Mouse (Mus musculus) right cerebral cortex, postnatal 36 days (tissue): ENCODE measurements around the gene Gm8247.
A peak's percentile ranks its signal among the peaks of the same experiment; 100 is the strongest.
"Not testable (repeated sequence)": the region's sequence is repeated elsewhere in the genome, so short reads cannot be mapped to it uniquely, and the experiment has no call there.

Source experiments
- DNase-seq, 2 experiments: peaks; one replicate each; pipeline ENCODE4 v3.0.0; 2022; ENCODE audit warnings: low spot score in 2 of 2, mixed read lengths in 1 of 2

Gm8247 gene

DNA sequence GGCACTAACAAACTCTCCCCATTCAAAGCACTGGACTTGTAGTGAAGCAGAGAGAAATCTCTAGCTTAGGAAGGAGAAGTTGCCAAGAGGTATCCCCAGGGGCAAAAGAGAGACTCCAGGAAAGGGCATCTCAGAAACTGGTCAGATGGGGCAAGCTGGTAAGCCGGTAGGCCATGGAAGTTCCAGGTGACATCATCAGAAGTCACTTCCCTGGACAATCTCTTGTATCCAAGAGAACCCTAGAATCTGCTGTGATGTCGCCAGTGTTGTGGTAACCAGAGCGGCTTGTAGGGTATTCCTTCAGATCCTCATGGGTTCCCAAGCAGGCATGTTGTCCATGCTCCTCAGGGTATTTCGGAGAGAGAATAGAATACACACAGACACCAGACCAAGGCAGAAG is at the start of gene Gm8247:
TSS of gene Gm8247 (plus strand) at position 301 of the 400 bp plus-strand sequence.
- DNase-seq: not testable (repeated sequence)

DNA sequence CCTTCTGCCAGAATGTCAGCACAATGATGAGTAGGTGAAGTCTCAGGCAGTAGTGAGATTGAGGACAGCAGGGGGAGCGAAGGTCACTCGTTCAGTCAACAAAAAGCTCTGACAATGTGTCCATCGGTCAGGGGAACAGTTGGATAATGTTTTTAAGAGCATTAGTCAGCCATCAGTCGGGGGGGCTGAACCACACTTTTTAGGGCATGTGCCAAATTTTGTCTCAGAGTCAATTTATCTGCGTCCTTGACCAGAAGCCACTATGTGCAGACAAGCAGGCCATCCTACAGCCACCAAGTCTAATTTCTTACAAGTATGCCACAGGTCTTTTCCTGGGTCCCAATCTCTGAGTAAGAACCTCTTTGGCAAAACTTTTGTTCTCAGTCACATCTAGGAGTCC is 35.0 kb upstream of the Gm8247 start:
- not testable (repeated sequence) for DNase-seq

DNA sequence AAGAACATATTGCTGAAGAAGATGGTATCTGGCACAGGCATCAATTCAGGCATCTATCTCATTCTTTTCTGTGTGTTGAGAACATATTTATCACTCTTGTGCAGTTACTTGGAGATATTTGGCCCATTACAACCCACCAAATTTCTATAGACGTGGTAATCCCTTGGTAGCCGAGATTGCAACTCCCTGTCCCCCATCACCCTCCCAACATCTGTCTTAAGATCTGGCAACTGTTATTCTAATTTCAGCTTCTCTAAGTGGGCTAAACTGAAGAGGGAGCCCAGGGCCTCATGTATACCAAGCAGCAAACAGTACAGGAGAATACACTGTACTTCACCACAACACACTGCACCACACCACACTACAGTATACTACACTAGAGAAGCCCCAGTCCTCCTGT is 8.8 kb downstream of the Gm8247 start:
- peak in 1 of 2 experiments; percentile 0 for DNase-seq

DNA sequence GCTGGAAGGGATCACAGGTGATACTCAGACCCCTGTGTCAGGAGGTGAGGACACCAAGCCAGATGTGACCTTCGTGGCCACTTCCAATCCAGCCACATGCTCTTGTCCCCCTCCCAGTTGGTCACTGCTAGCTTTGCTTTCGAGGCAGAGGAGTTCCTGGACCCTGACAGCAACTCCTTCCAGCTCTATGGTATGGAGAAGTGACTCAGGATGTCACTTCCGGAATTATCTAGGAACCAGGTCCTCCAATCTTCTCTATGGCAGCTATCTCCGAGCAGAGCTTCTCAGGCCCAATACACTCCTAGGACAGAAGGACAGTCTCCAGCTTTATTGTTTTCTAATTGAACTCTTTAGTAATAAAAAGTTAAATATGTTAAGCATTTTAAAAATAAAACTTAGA is 44.8 kb downstream of the Gm8247 start, which contains the start of gene Gm5624:
TSS of gene Gm5624 (minus strand) at position 202 of the 400 bp plus-strand sequence.
- not testable (repeated sequence) for DNase-seq
